ENCODE assay signal across 10 mouse cellular contexts in the genomic region with DNA sequence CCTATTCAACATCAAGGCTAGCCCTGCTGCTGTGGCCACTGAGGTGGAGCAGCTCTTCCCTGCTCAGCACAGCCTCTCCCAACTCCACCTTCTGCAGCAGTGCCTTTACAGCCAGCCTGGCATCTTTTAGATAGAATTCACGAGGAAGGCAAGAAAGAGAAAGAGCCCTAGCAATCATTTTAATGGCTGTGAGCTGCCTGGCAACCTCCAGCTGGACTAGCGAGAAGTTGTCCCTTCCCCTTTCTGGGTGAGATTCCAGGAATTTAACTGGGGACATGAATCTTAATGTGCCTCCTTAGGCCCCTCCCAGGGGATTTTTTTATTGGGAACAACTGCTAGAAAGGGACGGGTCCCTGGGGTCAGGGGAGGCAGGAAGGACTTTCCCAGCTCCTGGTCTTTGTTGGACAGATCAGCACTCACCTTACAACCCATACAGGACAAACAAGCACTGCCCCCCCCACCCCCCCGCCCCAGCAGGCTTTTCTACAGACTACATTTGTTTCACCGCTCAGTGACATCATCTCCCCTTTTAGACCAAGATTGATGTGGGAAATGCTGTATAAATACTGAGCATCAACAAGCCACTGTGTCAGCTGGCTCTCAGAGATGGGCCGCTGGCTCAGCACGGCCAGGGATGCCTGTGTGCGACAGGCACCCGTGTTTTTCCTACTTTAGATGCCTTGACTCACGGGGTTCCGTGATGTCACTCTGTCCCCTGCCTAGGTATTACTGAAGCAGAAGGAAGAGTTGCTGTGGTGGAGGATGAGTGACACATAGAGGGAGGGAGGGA. TPM values are rescaled to one million over a fixed set of nuclear protein-coding genes. Genes with fewer than 3 reads are reported as not detected.
DNase-seq lines count a peak whose midpoint lies in the region; ATAC-seq and TF ChIP-seq lines count a peak whose summit lies in the region.
"Had no signal": no experiment of that assay in that cellular context is flagged by ENCODE, and none has a peak within 500 bp of the region (broad histone marks: within the 10 kb centered on the region; RNA-seq: fewer than 3 reads in every experiment).

No protein-coding gene starts in this region.

- WGBS in kidney, postnatal 0 days = 23% methylated on average over 11 of the region's 11 CpGs
- WGBS in neural tube, embryonic 15.5 days = 15% methylated on average over 11 of the region's 11 CpGs

- TF ChIP-seq CTCF in left cerebral cortex, adult 2 months (IDR thresholded peaks at IDR 0.05) = no peak
- no peak for TF ChIP-seq CTCF in kidney, postnatal 0 days (IDR thresholded peaks at IDR 0.05; ENCODE audit: low read depth)

- H3K27me3 ChIP-seq in kidney, postnatal 0 days (ENCODE audit: insufficient read depth, low read length) = no peaks in the 10 kb centered on the region
- H3K27me3 ChIP-seq in neural tube, embryonic 15.5 days (replicated peaks) = no peaks in the 10 kb centered on the region

- peak; percentile 12 for DNase-seq in cerebellum, adult 9-10 months
- no peak for DNase-seq in cerebellum, postnatal 25 days
- no peak for DNase-seq in left cerebral cortex, adult 2 months (ENCODE audit: extremely low spot score in 1 of 2, low spot score in 2 of 2)
- no peak for DNase-seq in left cerebral cortex, postnatal 36 days (ENCODE audit: low spot score in 2 of 2)
- DNase-seq in kidney, postnatal 0 days (ENCODE audit: low spot score) = peak; percentile 81
- DNase-seq in gastrocnemius, postnatal 4 days (ENCODE audit: low spot score in 2 of 2) = no peak
- no peak for DNase-seq in gastrocnemius, postnatal 36 days
- DNase-seq: liver, postnatal 0 days had no signal

- H3K36me3 ChIP-seq in kidney, postnatal 0 days (ENCODE audit: insufficient read depth, low read length) = no peaks in the 10 kb centered on the region
- H3K36me3 ChIP-seq in neural tube, embryonic 15.5 days = no peaks in the 10 kb centered on the region

- peak overlapping the region; percentile 40; the same call in 1 of the 2 replicates for H3K27ac ChIP-seq in left cerebral cortex, adult 2 months
- no peak overlapping the region for H3K27ac ChIP-seq in kidney, postnatal 0 days
- peak overlapping the region; percentile 68 for H3K27ac ChIP-seq in neural tube, embryonic 15.5 days (replicated peaks)

- peak; percentile 25; the same call in 1 of the 2 replicates for ATAC-seq in kidney, postnatal 0 days (replicated peaks; ENCODE audit: low FRiP score, low read depth)
- peak; percentile 86 for ATAC-seq in neural tube, embryonic 15.5 days (ENCODE audit: low FRiP score)
- ATAC-seq: liver, postnatal 0 days had no signal

- intact Hi-C loops in left cerebral cortex, adult 2 months (cut with DNase I) = no loop called here
- intact Hi-C loops in left cerebral cortex, postnatal 36 days (cut with DNase I) = no loop called here
- intact Hi-C loops in gastrocnemius, postnatal 36 days (cut with DNase I) = no loop called here

- 0 out of 2 replicates have a peak overlapping the region, but pooled peaks have one; percentile 2 for H3K4me2 ChIP-seq in kidney, postnatal 0 days (ENCODE audit: low read length)
- H3K4me2 ChIP-seq in neural tube, embryonic 15.5 days = 0 out of 2 replicates have a peak overlapping the region, but pooled peaks have one; percentile 3

- H3K4me3 ChIP-seq in left cerebral cortex, adult 2 months = no peak overlapping the region
- no peak overlapping the region for H3K4me3 ChIP-seq in kidney, postnatal 0 days (replicated peaks; ENCODE audit: low read depth, low read length)
- H3K4me3 ChIP-seq in neural tube, embryonic 15.5 days (replicated peaks) = no peak overlapping the region

- H3K9me3 ChIP-seq in kidney, postnatal 0 days (replicated peaks; ENCODE audit: low read length) = no peaks in the 10 kb centered on the region
- H3K9me3 ChIP-seq in neural tube, embryonic 15.5 days (replicated peaks) = no peaks in the 10 kb centered on the region

- H3K9ac ChIP-seq in kidney, postnatal 0 days (ENCODE audit: low read depth, low read length) = no peak overlapping the region
- H3K9ac ChIP-seq in neural tube, embryonic 15.5 days (replicated peaks) = no peak overlapping the region
- H3K9ac ChIP-seq: liver, postnatal 0 days had no signal

- peaks cover 5% of the 10 kb centered on the region; the same call in 1 of the 2 replicates for H3K4me1 ChIP-seq in kidney, postnatal 0 days (replicated peaks; ENCODE audit: insufficient read depth, low read length)
- peaks cover 8% of the 10 kb centered on the region for H3K4me1 ChIP-seq in neural tube, embryonic 15.5 days

RNA-seq across cellular contexts. Expression of gene Smim23, which starts 43.5 kb away (rescaled TPM):
- total RNA-seq in left cerebral cortex, adult 2 months (2021) = not detected
- total RNA-seq in left cerebral cortex, postnatal 36 days (2021) = not detected
- not detected in 2 replicates for polyA plus RNA-seq in kidney, postnatal 0 days (2015; fragmentation: Nextera tagmentation; extraction: Ambion mirVana)
- not detected in 2 replicates for polyA plus RNA-seq in neural tube, embryonic 15.5 days (2015; fragmentation: Nextera tagmentation; extraction: Ambion mirVana)
- total RNA-seq in gastrocnemius, postnatal 4 days (2021) = not detected
- not detected for total RNA-seq in gastrocnemius, postnatal 36 days (2021)
- total RNA-seq: hematopoietic stem cell, adult 5-6 weeks had no signal
- polyA plus RNA-seq: liver, postnatal 0 days had no signal

Comparison
In these comparisons a context has a peak if more than half of its experiments do, and no peak if none do; other contexts are left out.
1. DNase-seq: peak in cerebellum, adult 9-10 months (single experiment) and kidney, postnatal 0 days (single experiment); none in cerebellum, postnatal 25 days (0 of 2), left cerebral cortex, adult 2 months (0 of 2), left cerebral cortex, postnatal 36 days (0 of 2), gastrocnemius, postnatal 4 days (0 of 2) and gastrocnemius, postnatal 36 days (0 of 2).